Mouse (Mus musculus) testis, adult 2 months (tissue): ENCODE data around the gene Pcare.

Experiments used
- CTCF ChIP-seq: fragments of 200-500 bp; IDR thresholded peaks from 2 replicates; pipeline ENCODE4 v1.5.1; 2012; ENCODE audit warnings: low read depth, mild to moderate bottlenecking, inconsistent platforms, low read length, moderate library complexity; ENCODE audit not compliant: control insufficient read depth, insufficient read depth, insufficient replicate concordance
- POLR2A ChIP-seq: fragments of 200-500 bp; IDR thresholded peaks from 2 replicates; pipeline ENCODE4 v1.6.1; 2012; ENCODE audit warnings: low read depth, mild to moderate bottlenecking, inconsistent platforms, low read length, moderate library complexity; ENCODE audit not compliant: control insufficient read depth

GRCm38 (mm10) chr17:71696396-71696795 lies 56.3 kb downstream of the Pcare start:
- TF ChIP-seq CTCF (no peak), POLR2A (no peak)
